Mouse (Mus musculus) brain, embryonic 18.5 days (tissue): ENCODE measurements around the gene Rdh19.
"Not testable (repeated sequence)": the region's sequence is repeated elsewhere in the genome, so short reads cannot be mapped to it uniquely, and the experiment has no call there.

Experiments used
- DNase-seq: peaks from one replicate; pipeline ENCODE4 v3.0.0-alpha.2; 2012; ENCODE audit warnings: low read depth, low spot score

Gene Rdh19

GRCm38 (mm10) chr10:127879155-127879688 is 29.5 kb downstream of the Rdh19 start:
- DNase-seq: no peak

DNA sequence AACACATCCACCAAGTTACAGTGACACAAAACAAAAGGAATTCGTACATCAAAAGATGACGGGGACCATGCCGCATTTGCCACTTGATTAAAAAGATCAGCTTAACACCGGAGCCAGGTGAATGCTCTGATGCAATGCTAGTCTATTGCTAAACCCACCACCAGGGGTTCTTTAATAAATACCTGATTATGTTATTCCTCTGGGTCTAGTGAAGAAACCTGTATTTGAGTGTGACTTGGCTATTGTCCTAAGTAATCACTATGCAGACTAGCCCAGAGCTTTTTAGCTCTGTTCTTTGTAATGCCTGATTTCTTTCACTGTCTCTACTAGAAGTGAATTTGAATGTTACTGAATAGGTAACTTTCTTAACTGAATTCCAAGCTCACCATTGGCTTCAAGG is 31.3 kb downstream of the Rdh19 start:
- DNase-seq: no peak

- no peak for DNase-seq
Observed at GRCm38 (mm10) chr10:127886551-127886950, 36.8 kb downstream of the Rdh19 start.

- no peak for DNase-seq
Observed at GRCm38 (mm10) chr10:127886971-127887370, 37.2 kb downstream of the Rdh19 start.

GRCm38 (mm10) chr10:127888605-127889004 is 38.9 kb downstream of the Rdh19 start, which contains the start of gene Rdh7:
TSS of gene Rdh7 (minus strand) at chr10:127888817.
- no peak for DNase-seq

DNA sequence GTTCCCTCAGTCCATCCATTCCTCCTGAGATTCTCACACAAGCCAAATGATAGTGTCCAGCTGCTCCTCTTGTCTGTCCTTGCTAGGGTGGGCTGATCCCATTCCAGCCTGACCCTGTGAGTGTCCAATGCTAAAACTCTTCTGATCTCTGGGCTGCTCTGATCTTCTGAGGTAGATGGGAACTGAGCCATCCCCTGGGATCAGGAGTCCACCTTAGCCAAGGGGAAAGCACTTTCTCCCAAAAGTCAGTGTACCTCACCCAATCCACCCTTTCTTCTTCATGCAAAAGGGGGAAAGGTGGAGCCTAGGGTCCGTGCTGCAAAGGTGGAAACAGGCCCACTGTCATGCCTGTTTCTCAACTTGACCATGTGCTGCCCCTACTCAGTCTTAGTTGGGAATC is 41.8 kb downstream of the Rdh19 start:
- DNase-seq: no peak

GRCm38 (mm10) chr10:127893163-127894022 is 43.7 kb downstream of the Rdh19 start:
- not testable (repeated sequence) for DNase-seq

DNA sequence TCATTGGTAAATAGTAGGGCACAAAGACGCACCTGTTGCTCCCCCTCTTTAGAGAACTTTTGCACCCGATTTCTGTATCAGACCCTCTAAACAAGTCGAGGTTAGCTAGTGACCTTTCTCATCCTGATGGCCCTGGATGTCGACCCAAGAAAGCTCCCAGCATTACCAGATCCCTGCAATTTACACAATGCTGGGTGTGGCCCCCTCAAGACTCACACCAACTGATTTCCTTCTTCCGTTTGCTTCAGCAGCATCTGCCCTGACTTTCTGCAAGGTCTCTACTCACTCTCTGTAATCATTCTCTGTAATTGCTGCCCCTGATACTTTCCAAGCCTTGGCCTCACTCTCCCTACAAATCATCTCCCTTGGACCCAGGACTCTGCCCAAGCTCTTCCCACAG is 47.0 kb downstream of the Rdh19 start:
- no peak for DNase-seq

DNA sequence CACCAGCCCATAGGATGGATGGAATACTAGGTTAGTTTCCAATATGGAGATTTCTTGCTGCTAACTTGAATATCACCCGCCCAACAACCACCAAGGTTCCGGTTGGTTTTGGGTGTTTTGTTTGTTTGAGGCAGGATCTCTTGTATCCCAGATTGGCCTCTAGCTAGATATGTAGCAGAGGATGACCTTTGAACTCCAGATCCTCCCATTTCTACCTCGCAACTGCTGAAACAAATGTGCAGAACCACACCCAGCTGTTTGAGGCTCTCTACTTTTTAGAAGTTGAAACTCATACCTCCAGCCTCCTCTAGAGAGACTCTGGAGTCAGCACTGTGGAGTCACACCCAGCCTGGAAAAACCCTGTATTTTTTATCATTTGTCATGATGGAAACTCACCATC is 47.8 kb downstream of the Rdh19 start:
- no peak for DNase-seq

DNA sequence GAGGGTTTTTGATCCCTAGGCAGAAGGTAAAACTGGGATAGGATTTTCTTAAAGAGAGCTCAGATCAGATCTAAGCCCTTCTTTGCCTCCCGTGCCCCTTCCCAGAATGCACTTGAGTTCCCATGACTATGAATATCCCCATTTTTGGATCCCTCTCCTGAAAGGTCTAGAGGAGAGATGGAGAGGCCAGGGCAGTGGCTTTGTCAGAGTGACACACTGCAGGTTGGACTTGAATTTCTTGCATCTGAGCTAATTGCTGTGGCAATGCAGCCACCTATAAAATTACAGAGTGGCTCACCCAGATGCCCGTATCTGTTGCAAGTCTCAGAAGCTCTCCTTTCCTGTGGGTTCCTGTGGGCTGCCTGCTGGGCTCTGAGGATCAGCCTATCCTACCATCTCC is 48.5 kb downstream of the Rdh19 start, which contains the start of gene Sdr9c7:
Gene Sdr9c7, plus strand, starts transcription at position 301 of the 400 bp plus-strand sequence.
- DNase-seq: no peak

DNA sequence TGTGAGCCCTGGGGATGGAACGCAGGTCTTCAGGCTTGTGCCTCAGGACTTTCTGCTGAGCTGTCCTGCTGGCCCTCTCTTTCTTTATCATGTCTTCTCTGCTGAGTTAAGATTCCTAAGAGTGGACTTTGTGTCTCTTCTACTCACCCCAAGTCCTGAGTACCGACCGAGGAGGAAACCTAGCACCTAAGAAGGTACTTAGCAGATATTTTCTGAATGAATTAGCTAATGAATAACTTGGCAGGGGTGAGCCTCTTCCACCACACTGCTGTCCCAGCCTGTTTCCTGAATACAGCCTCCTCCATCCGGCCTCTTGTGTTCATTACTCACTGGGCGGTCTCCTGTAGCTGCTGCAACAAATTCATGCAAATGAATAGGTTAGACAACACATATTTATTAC is 50.1 kb downstream of the Rdh19 start:
- no peak for DNase-seq

DNA sequence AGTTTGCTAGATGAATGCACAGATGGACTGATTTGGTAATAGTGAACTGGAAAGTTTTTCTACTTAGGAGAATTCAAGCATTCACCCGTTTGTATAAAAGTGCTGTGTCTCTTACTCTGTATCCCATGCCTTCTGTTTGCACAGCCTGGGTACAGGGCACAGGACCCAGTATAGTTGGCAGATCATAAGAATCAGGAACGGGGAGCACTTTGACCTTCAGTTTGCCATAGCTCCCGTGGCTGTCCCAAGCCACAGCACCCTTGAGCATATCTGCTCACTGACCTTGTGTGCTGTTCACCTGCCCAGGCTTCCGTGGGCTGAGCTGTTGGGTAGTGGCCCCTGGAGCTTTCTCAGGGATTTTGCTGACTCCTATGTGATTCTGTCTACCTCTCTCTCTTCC is 52.0 kb downstream of the Rdh19 start:
- DNase-seq: no peak

- DNase-seq: no peak
Observed at GRCm38 (mm10) chr10:127903116-127903515, 53.4 kb downstream of the Rdh19 start.

DNA sequence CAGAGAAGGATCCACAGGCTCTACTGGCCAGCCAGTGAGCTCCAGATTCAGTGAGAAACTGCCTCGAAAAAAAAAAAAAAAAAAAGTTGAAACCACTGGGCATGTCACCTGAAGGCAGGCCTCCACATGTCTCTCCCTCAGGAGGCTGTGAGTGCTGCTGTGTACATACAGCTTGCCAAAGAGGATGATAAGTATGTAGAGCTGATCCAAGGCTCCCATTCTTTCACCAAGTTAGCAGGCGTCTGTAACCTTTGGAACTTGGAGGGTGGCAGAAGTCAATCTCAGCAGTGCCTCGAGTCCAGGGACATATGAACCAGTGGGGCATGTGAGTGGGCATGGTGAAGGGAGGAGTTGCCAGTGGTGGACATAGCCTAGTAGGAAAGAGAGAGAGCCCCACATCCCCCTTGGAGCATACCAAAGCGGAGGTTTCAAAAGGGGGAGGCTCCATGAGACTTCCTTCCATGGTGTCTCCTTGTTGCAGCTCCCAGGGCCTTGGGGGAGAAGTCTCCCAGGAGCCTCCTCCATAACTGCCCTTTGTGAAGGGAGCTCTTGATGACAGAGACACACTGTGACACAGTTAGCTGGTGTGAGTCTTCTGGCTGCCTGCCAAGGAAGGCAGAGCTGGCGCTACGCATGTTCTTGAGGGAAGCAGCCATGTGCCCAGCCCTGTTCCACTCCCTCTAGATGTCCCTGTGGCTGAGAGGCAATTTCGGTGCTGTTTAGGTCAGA is 55.2 kb downstream of the Rdh19 start:
- DNase-seq: no peak

- DNase-seq: no peak
Observed at GRCm38 (mm10) chr10:127906138-127906537, 56.4 kb downstream of the Rdh19 start.

DNA sequence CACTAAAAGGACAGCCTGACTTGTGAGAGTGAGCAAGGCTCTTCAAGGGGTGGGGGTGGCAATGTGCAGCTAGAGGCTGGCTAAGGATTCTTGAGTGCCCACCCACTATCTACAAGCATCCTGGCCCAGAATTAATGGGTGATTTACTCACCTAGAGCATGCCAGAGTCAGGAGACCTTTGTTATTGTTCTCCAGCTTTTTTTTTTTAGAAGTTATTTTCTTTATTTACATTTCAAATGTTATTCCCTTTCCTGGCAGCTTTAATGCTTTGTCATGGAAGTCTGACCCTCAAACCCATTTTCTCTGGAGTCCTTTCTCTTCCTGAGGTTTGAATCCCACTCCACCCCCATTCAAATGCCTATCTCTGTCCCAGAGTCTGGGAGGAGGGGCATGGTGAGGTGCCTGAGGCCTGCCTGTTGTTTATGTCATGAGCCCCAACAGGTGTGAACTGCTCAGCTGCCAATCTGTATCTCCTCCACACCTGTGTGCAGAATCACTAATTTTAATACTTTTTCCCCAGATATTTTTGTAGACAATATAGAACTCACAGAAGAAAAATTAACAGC is 57.7 kb downstream of the Rdh19 start:
- DNase-seq: no peak
